Mouse (Mus musculus) right cerebral cortex, adult 2 months (tissue): ENCODE measurements at regions not wholly inside any gene's neighbourhood (a gene's known extent, or its start where the extent isn't known, plus 50 kb on each side); places are given as distances from the start of the nearest gene placed in this dataset.

ENCODE experiments used
- DNase-seq, 2 experiments: peaks; one replicate each; pipeline ENCODE4 v3.0.0; 2021 to 2022; ENCODE audit warnings: low spot score in 2 of 2

DNA sequence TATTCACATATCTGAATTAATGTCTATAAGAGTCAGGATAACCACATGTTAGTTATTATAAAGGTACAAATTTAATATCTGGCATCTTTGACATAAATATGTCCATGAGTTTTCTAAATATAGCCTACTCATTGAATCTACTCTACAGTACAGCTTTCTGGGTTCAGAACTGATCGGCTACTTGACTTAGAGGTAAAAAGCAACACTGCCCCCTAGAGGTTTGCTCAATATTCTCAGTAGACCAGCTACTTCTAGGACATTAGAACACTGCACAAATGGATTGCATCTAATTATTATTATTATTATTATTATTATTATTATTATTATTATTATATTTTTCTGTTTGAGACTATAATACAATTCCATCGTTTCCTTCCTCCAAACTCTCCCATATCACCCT is 418.8 kb upstream of the Tpm3-rs7 start:
- DNase-seq, result peak in 1 of 2 experiments; percentile 23

DNA sequence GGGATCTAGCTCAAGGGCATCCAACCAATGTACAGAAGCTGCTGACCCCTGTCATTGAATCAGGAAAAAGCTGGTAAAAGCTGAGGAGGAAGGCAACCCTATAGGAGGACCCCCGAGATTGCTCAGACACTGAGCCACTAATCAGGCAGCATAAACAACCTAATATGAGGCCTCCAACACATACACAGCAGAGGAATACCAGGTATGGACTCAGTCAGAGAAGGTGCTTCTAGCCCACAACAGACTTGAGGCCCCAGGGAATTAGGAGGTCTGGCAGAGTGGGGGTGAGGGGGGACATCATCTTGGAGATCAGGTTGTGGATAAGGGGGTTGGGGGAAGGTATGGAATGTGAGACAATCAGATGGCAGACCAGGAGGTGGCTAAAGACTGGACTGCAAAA is 413.2 kb upstream of the Tpm3-rs7 start:
- no peak for DNase-seq

DNA sequence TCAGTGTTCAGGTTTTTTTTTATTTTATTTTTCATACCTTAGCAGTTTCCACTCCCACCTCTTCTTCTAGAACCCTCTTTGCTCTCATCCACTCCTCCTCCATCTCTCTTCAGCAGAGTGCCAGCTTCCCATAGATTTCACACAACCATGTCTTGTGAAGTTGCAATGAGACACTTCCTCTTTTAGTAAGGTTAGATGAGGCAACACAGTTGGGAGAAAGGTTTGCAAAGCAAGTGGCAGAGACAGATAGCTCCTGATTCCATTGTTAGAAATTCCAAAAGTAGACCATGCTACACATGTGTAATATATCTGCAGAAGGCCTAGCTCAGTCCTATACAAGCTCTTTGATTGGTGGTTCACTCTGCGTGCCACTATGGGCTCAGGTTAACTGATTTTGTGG is 397.3 kb upstream of the Tpm3-rs7 start:
- no peak for DNase-seq
